Mouse (Mus musculus): ENCODE data around the gene 2210016L21Rik. TPM values are rescaled to one million over a fixed set of nuclear protein-coding genes. Genes with fewer than 3 reads are reported as not detected.

The 2210016L21Rik gene
- total RNA-seq, 1 experiment = 16.7 TPM

GRCm38 (mm10) chr5:114951279-114951880 lies 9.4 kb downstream of the 2210016L21Rik start:
- H3K4me1 ChIP-seq (ENCODE audit: control insufficient read depth in 2 of 2, insufficient read depth in 2 of 2, low read length in 2 of 2, poor library complexity in 1 of 2) = no peaks in the 10 kb centered on the region
- H3K36me3 ChIP-seq (ENCODE audit: control insufficient read depth, insufficient read depth, low read length, poor library complexity, severe bottlenecking) = peaks cover 48% of the 10 kb centered on the region
- peaks cover 5% of the 10 kb centered on the region; the same call in 1 of the 2 replicates for H3K9me3 ChIP-seq (ENCODE audit: control insufficient read depth, insufficient read depth, low read depth, low read length)
- H3K27ac ChIP-seq (ENCODE audit: insufficient read depth, low read depth, low read length, poor library complexity, severe bottlenecking) = no peak overlapping the region
- no peak for DNase-seq (ENCODE audit: low read depth, low spot score)
- TF ChIP-seq ZNF384 (IDR thresholded peaks at IDR 0.05; ENCODE audit: low read depth, low read length) (no peak), CHD2 (IDR thresholded peaks at IDR 0.05; ENCODE audit: low read depth, low read length) (no peak)
- H3K4me3 ChIP-seq (ENCODE audit: insufficient read depth in 1 of 2, low read depth in 1 of 2, low read length in 2 of 2, poor library complexity in 1 of 2, severe bottlenecking in 1 of 2) = no peak overlapping the region
- H3K9ac ChIP-seq (ENCODE audit: insufficient read depth, low read depth, low read length, poor library complexity, severe bottlenecking) = no peak overlapping the region
- in situ Hi-C loops (cut with MboI; ENCODE audit: low sequenced_read_pairs in 2 of 2, unreplicated experiment in 2 of 2) = no loop called here

GRCm38 (mm10) chr5:114953326-114953725 lies 11.4 kb downstream of the 2210016L21Rik start:
- in situ Hi-C loops (cut with MboI; ENCODE audit: low sequenced_read_pairs in 2 of 2, unreplicated experiment in 2 of 2) = no loop called here
- Histone ChIP-seq H3K9ac (ENCODE audit: insufficient read depth, low read depth, low read length, poor library complexity, severe bottlenecking) (no peak overlapping the region), H3K4me3 (ENCODE audit: insufficient read depth in 1 of 2, low read depth in 1 of 2, low read length in 2 of 2, poor library complexity in 1 of 2, severe bottlenecking in 1 of 2) (no peak overlapping the region), H3K27ac (ENCODE audit: insufficient read depth, low read depth, low read length, poor library complexity, severe bottlenecking) (no peak overlapping the region), H3K4me1 (ENCODE audit: control insufficient read depth in 2 of 2, insufficient read depth in 2 of 2, low read length in 2 of 2, poor library complexity in 1 of 2) (no peaks in the 10 kb centered on the region), H3K36me3 (ENCODE audit: control insufficient read depth, insufficient read depth, low read length, poor library complexity, severe bottlenecking) (peaks cover 29% of the 10 kb centered on the region), H3K9me3 (ENCODE audit: control insufficient read depth, insufficient read depth, low read depth, low read length) (peaks cover 8% of the 10 kb centered on the region; the same call in 1 of the 2 replicates)
- no peak for TF ChIP-seq ZNF384 (IDR thresholded peaks at IDR 0.05; ENCODE audit: low read depth, low read length)
- no peak for TF ChIP-seq HCFC1 (IDR thresholded peaks at IDR 0.05; ENCODE audit: borderline replicate concordance, insufficient read depth, low read length)
- no peak for TF ChIP-seq MAFK (IDR thresholded peaks at IDR 0.05; ENCODE audit: insufficient read depth, low read depth, low read length)
- TF ChIP-seq CHD2 (IDR thresholded peaks at IDR 0.05; ENCODE audit: low read depth, low read length) = no peak
- no peak for TF ChIP-seq ZC3H11A (IDR thresholded peaks at IDR 0.05; ENCODE audit: borderline replicate concordance, low read depth, low read length)
- no peak for DNase-seq (ENCODE audit: low read depth, low spot score)

GRCm38 (mm10) chr5:114958069-114958468 lies 16.1 kb downstream of the 2210016L21Rik start:
- Histone ChIP-seq H3K27ac (ENCODE audit: insufficient read depth, low read depth, low read length, poor library complexity, severe bottlenecking) (no peak overlapping the region), H3K36me3 (ENCODE audit: control insufficient read depth, insufficient read depth, low read length, poor library complexity, severe bottlenecking) (peaks cover 26% of the 10 kb centered on the region), H3K4me3 (ENCODE audit: insufficient read depth in 1 of 2, low read depth in 1 of 2, low read length in 2 of 2, poor library complexity in 1 of 2, severe bottlenecking in 1 of 2) (no peak overlapping the region), H3K9ac (ENCODE audit: insufficient read depth, low read depth, low read length, poor library complexity, severe bottlenecking) (no peak overlapping the region), H3K4me1 (ENCODE audit: control insufficient read depth in 2 of 2, insufficient read depth in 2 of 2, low read length in 2 of 2, poor library complexity in 1 of 2) (no peaks in the 10 kb centered on the region), H3K9me3 (ENCODE audit: control insufficient read depth, insufficient read depth, low read depth, low read length) (peaks cover 10% of the 10 kb centered on the region; the same call in 1 of the 2 replicates)
- in situ Hi-C loops (cut with MboI; ENCODE audit: low sequenced_read_pairs in 2 of 2, unreplicated experiment in 2 of 2) = no loop called here
- TF ChIP-seq ZNF384 (IDR thresholded peaks at IDR 0.05; ENCODE audit: low read depth, low read length) (no peak), HCFC1 (IDR thresholded peaks at IDR 0.05; ENCODE audit: borderline replicate concordance, insufficient read depth, low read length) (no peak), CHD2 (IDR thresholded peaks at IDR 0.05; ENCODE audit: low read depth, low read length) (no peak), MAFK (IDR thresholded peaks at IDR 0.05; ENCODE audit: insufficient read depth, low read depth, low read length) (no peak), ZC3H11A (IDR thresholded peaks at IDR 0.05; ENCODE audit: borderline replicate concordance, low read depth, low read length) (no peak)
- DNase-seq (ENCODE audit: low read depth, low spot score) = no peak

- Histone ChIP-seq H3K4me1 (ENCODE audit: control insufficient read depth in 2 of 2, insufficient read depth in 2 of 2, low read length in 2 of 2, poor library complexity in 1 of 2) (peaks cover 0 to 5% of the 10 kb centered on the region in 2 experiments; a peak in 2 of 4 replicates), H3K36me3 (ENCODE audit: control insufficient read depth, insufficient read depth, low read length, poor library complexity, severe bottlenecking) (peaks cover 8% of the 10 kb centered on the region), H3K9ac (ENCODE audit: insufficient read depth, low read depth, low read length, poor library complexity, severe bottlenecking) (no peak overlapping the region), H3K4me3 (ENCODE audit: insufficient read depth in 1 of 2, low read depth in 1 of 2, low read length in 2 of 2, poor library complexity in 1 of 2, severe bottlenecking in 1 of 2) (no peak overlapping the region), H3K27ac (ENCODE audit: insufficient read depth, low read depth, low read length, poor library complexity, severe bottlenecking) (no peak overlapping the region), H3K9me3 (ENCODE audit: control insufficient read depth, insufficient read depth, low read depth, low read length) (peaks cover 2% of the 10 kb centered on the region; the same call in 1 of the 2 replicates)
- TF ChIP-seq ZC3H11A (IDR thresholded peaks at IDR 0.05; ENCODE audit: borderline replicate concordance, low read depth, low read length) (no peak), ZNF384 (IDR thresholded peaks at IDR 0.05; ENCODE audit: low read depth, low read length) (no peak), CHD2 (IDR thresholded peaks at IDR 0.05; ENCODE audit: low read depth, low read length) (no peak), HCFC1 (IDR thresholded peaks at IDR 0.05; ENCODE audit: borderline replicate concordance, insufficient read depth, low read length) (no peak), MAFK (IDR thresholded peaks at IDR 0.05; ENCODE audit: insufficient read depth, low read depth, low read length) (no peak)
- DNase-seq (ENCODE audit: low read depth, low spot score) = no peak
- in situ Hi-C loops (cut with MboI; ENCODE audit: low sequenced_read_pairs in 2 of 2, unreplicated experiment in 2 of 2) = no loop called here
Measured at GRCm38 (mm10) chr5:114961590-114962360, 19.8 kb downstream of the 2210016L21Rik start.
